Mouse (Mus musculus) hindbrain, postnatal 0 days (tissue): Measurements from ENCODE around the gene Esr1. TPM values are rescaled to one million over a fixed set of nuclear protein-coding genes. Genes with fewer than 3 reads are reported as not detected.

Experiments used
- ATAC-seq: fragments of 200-750 bp; cut with Nextera tagmentation; 2 replicates; pipeline ENCODE4 v1.8.0; 2017; ENCODE audit warnings: mild to moderate bottlenecking, moderate TSS enrichment, moderate library complexity
- DNase-seq: peaks from one replicate; pipeline ENCODE4 v3.0.0-alpha.2; 2015; ENCODE audit warnings: low spot score
- H3K27ac ChIP-seq: fragments of 300-500 bp; sonication (generic); 2 replicates; pipeline ENCODE4 v1.5.1; 2014; ENCODE audit warnings: mild to moderate bottlenecking
- H3K27me3 ChIP-seq: fragments of 300-500 bp; sonication (generic); 2 replicates; pipeline ENCODE4 v1.6.1; 2014; ENCODE audit warnings: low read length, mixed read lengths; ENCODE audit not compliant: insufficient read depth
- H3K36me3 ChIP-seq: fragments of 300-500 bp; sonication (generic); 2 replicates; pipeline ENCODE4 v1.6.1; 2014; ENCODE audit warnings: low read length, mixed read lengths; ENCODE audit not compliant: insufficient read depth
- H3K4me1 ChIP-seq: fragments of 300-500 bp; sonication (generic); 2 replicates; pipeline ENCODE4 v1.6.1; 2014; ENCODE audit warnings: antibody characterized with exemption, low read length, mixed read lengths; ENCODE audit not compliant: insufficient read depth
- H3K4me2 ChIP-seq: fragments of 300-500 bp; sonication (generic); 2 replicates; pipeline ENCODE4 v1.6.1; 2014; ENCODE audit warnings: low read depth, mild to moderate bottlenecking, low read length, moderate library complexity, mixed read lengths
- H3K4me3 ChIP-seq: fragments of 300-500 bp; sonication (generic); 2 replicates; pipeline ENCODE4 v1.5.1; 2014; ENCODE audit warnings: low read length
- H3K9ac ChIP-seq: fragments of 300-500 bp; sonication (generic); replicated peaks from 2 replicates; pipeline ENCODE4 v1.6.1; 2014; ENCODE audit warnings: mild to moderate bottlenecking, low read length, moderate library complexity, mixed read lengths
- H3K9me3 ChIP-seq: fragments of 300-500 bp; sonication (generic); 2 replicates; pipeline ENCODE4 v1.6.1; 2016; ENCODE audit warnings: low read length, mixed read lengths
- CTCF ChIP-seq: IDR thresholded peaks from 2 replicates; pipeline ENCODE4 v1.5.1; 2016; ENCODE audit warnings: antibody characterized with exemption, control low read depth, low read depth
- WGBS: fragments of 180-500 bp; shearing (Covaris S2); extraction: QIAGEN DNeasy Blood & Tissue Kit; methylation state at CpG from one replicate; pipeline ENCODE4 v1.1.7; 2014; 5-methylcytosine and 5-hydroxymethylcytosine counted together
- polyA plus RNA-seq: library from polyadenylated mRNA; unstranded; fragments of >200 nt; fragmentation: Nextera tagmentation; extraction: Ambion mirVana; gene quantifications from 2 replicates; pipeline ENCODE4 v1.2.1, GENCODE M21; 2015
- total RNA-seq: library from RNA; depleted of rRNA; stranded (reverse); fragments of >200 nt; gene quantifications from 2 replicates; pipeline ENCODE4 v1.2.3, GENCODE M21; 2014

Gene Esr1
- total and polyA plus RNA-seq, 2 experiments from 2014 or later: 0.58 to 0.63 TPM

- no peak overlapping the region for H3K4me2 ChIP-seq
- no peaks in the 10 kb centered on the region for H3K9me3 ChIP-seq
- TF ChIP-seq CTCF: no peak
- H3K27me3 ChIP-seq: no peaks in the 10 kb centered on the region
- no peaks in the 10 kb centered on the region for H3K4me1 ChIP-seq
- no peak overlapping the region for H3K9ac ChIP-seq
- WGBS: 71% methylated on average over 3 of the region's 3 CpGs
- no peak for ATAC-seq
- H3K4me3 ChIP-seq: no peak overlapping the region
- no peak for DNase-seq
- H3K36me3 ChIP-seq: no peaks in the 10 kb centered on the region
- no peak overlapping the region for H3K27ac ChIP-seq
Observed at GRCm38 (mm10) chr10:4798268-4798808, 186.9 kb downstream of the Esr1 start.

GRCm38 (mm10) chr10:4824366-4824765 is 213.0 kb downstream of the Esr1 start:
- Histone ChIP-seq H3K27me3 (no peaks in the 10 kb centered on the region), H3K27ac (no peak overlapping the region), H3K4me1 (no peaks in the 10 kb centered on the region), H3K36me3 (no peaks in the 10 kb centered on the region), H3K9me3 (no peaks in the 10 kb centered on the region), H3K9ac (no peak overlapping the region), H3K4me2 (no peak overlapping the region), H3K4me3 (no peak overlapping the region)
- 87% methylated on average over 5 of the region's 5 CpGs for WGBS
- DNase-seq: no peak
- TF ChIP-seq CTCF: no peak
- ATAC-seq: no peak

GRCm38 (mm10) chr10:4830592-4830991 is 219.2 kb downstream of the Esr1 start:
- WGBS: 79% methylated on average over 6 of the region's 6 CpGs
- H3K36me3 ChIP-seq: no peaks in the 10 kb centered on the region
- DNase-seq: no peak
- H3K4me2 ChIP-seq: no peak overlapping the region
- H3K27me3 ChIP-seq: no peaks in the 10 kb centered on the region
- H3K9me3 ChIP-seq: no peaks in the 10 kb centered on the region
- no peaks in the 10 kb centered on the region for H3K4me1 ChIP-seq
- ATAC-seq: no peak
- no peak overlapping the region for H3K4me3 ChIP-seq
- no peak for TF ChIP-seq CTCF
- H3K9ac ChIP-seq: no peak overlapping the region
- H3K27ac ChIP-seq: no peak overlapping the region

- TF ChIP-seq CTCF: no peak
- WGBS: 80% methylated on average over 4 of the region's 4 CpGs
- no peak overlapping the region for H3K27ac ChIP-seq
- H3K27me3 ChIP-seq: no peaks in the 10 kb centered on the region
- no peak overlapping the region for H3K9ac ChIP-seq
- H3K4me2 ChIP-seq: no peak overlapping the region
- no peaks in the 10 kb centered on the region for H3K4me1 ChIP-seq
- H3K36me3 ChIP-seq: no peaks in the 10 kb centered on the region
- DNase-seq (no peak), ATAC-seq (no peak)
- H3K4me3 ChIP-seq: no peak overlapping the region
- H3K9me3 ChIP-seq: no peaks in the 10 kb centered on the region
Observed at GRCm38 (mm10) chr10:4838099-4838498, 226.7 kb downstream of the Esr1 start.

DNA sequence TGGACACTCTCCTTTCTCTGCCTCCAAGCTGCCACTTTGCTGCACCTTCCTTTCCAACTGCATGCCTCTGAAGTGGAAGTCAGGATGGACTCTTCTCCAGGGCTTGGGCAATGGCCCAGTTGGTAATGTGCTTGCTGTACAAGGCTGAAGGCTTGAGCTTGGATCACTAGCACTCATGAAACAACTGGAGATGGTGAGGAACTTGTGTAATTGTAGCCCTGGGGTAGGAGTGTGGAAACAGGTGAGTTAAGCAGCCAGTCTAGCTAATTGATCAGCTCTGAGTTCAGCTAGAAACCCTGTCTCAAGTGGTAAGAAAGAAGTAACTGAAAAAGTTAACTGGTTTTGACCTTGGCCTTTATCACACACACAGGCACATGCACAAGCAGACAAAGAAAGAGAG is 229.6 kb downstream of the Esr1 start:
- H3K4me3 ChIP-seq: no peak overlapping the region
- no peaks in the 10 kb centered on the region for H3K27me3 ChIP-seq
- no peak overlapping the region for H3K4me2 ChIP-seq
- H3K27ac ChIP-seq: no peak overlapping the region
- ATAC-seq: no peak
- H3K4me1 ChIP-seq: no peaks in the 10 kb centered on the region
- no peak for DNase-seq
- no peak overlapping the region for H3K9ac ChIP-seq
- no peaks in the 10 kb centered on the region for H3K36me3 ChIP-seq
- TF ChIP-seq CTCF: no peak
- no peaks in the 10 kb centered on the region for H3K9me3 ChIP-seq

DNA sequence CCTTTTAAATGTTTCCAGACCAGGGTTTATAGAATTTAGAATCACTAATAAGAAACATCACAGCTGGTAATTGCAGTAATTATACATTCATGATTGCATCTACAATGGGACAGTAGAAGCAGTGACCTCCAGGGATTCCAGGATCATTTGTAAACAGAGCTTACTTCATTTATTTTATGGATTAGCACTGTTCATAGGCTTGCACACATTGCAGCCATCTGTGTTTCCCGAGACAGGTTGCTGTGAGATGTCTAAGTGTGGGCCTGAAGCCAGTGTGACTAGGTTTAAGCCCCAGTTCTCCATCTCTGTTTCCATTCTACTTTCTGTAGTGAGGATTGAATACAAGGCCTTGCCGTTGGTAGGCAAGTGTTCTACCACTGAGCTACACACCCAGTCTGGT is 236.1 kb downstream of the Esr1 start:
- no peak overlapping the region for H3K4me3 ChIP-seq
- WGBS: 68% methylated on average over 2 of the region's 2 CpGs
- no peak for DNase-seq
- H3K4me1 ChIP-seq: no peaks in the 10 kb centered on the region
- H3K9me3 ChIP-seq: no peaks in the 10 kb centered on the region
- no peak for ATAC-seq
- H3K9ac ChIP-seq: no peak overlapping the region
- H3K27ac ChIP-seq: no peak overlapping the region
- H3K36me3 ChIP-seq: no peaks in the 10 kb centered on the region
- no peak for TF ChIP-seq CTCF
- H3K27me3 ChIP-seq: no peaks in the 10 kb centered on the region
- H3K4me2 ChIP-seq: no peak overlapping the region

DNA sequence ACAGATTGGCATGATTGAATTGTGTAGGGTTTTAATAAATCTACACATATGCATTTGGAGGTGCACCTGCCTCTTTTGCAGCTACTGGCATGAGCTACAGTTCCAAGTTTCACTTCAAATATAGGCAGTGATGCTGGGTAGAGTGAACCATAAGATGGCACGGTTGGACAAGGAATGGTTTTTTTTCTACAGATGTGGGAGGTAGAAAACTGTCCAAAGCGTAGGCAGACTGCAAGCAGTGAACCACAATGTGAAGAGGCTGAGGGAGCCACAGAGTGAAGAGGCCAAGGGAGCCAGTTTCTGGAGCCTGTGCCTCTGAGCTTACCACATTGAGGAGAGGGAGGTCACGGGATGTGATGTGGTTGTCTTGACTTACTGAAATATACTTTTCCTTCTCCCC is 238.5 kb downstream of the Esr1 start:
- no peak overlapping the region for H3K4me2 ChIP-seq
- WGBS: 86% methylated on average over 3 of the region's 3 CpGs
- no peak for TF ChIP-seq CTCF

More for the DNA sequence above, 238.5 kb downstream of the Esr1 start:
- H3K4me1 ChIP-seq: no peaks in the 10 kb centered on the region
- no peaks in the 10 kb centered on the region for H3K36me3 ChIP-seq
- no peaks in the 10 kb centered on the region for H3K9me3 ChIP-seq
- no peak overlapping the region for H3K27ac ChIP-seq
- DNase-seq (no peak), ATAC-seq (no peak)
- no peaks in the 10 kb centered on the region for H3K27me3 ChIP-seq
- H3K9ac ChIP-seq: no peak overlapping the region
- no peak overlapping the region for H3K4me3 ChIP-seq
